14 mouse cellular contexts compared by ENCODE assay signal in genomic region chr7:27419101-27419500, GRCm38 (mm10). TPM values are rescaled to one million over a fixed set of nuclear protein-coding genes. Genes with fewer than 3 reads are reported as not detected.
DNase-seq lines count a peak whose midpoint lies in the region; ATAC-seq and TF ChIP-seq lines count a peak whose summit lies in the region.
"Had no signal": no experiment of that assay in that cellular context is flagged by ENCODE, and none has a peak within 500 bp of the region (broad histone marks: within the 10 kb centered on the region; RNA-seq: fewer than 3 reads in every experiment).

No protein-coding gene starts in this region.

- no peak for TF ChIP-seq POLR2A in kidney, adult 2 months (IDR thresholded peaks at IDR 0.05; ENCODE audit: low read depth, low read length)

- DNase-seq in kidney, adult 2 months, result no peak
- no peak for DNase-seq in kidney, postnatal 36 days
- peak; percentile 43 for DNase-seq in 416B (ENCODE audit: low read depth)
- peak; percentile 64 for DNase-seq in ES-CJ7 (ENCODE audit: low read depth, low spot score)
- DNase-seq in induced T-regulatory cell, adult 2 months (ENCODE audit: low read depth), result peak; percentile 67
- no peak for DNase-seq in thymus, postnatal 10 days (ENCODE audit: low spot score in 2 of 2)
- no peak for DNase-seq in adrenal gland, adult 8-10 months
- DNase-seq: kidney, postnatal 14 days; liver, embryonic 13.5 days; spleen, adult 18-20 months; thymus, postnatal 14 days had no signal

- peak; percentile 32 for TF ChIP-seq CTCF in kidney, adult 2 months (conservative IDR thresholded peaks at IDR 0.05; ENCODE audit: insufficient read depth, insufficient read length, low read depth, low read length)

- no peaks in the 10 kb centered on the region for H3K27me3 ChIP-seq in kidney, adult 2 months (replicated peaks; ENCODE audit: control insufficient read depth, insufficient read depth, low read length)

- H3K4me3 ChIP-seq in kidney, adult 2 months (ENCODE audit: insufficient read depth, low read depth, low read length), result no peak overlapping the region
- H3K4me3 ChIP-seq: liver, embryonic 13.5 days; myocyte had no signal

- H3K27ac ChIP-seq in kidney, adult 2 months (ENCODE audit: insufficient read depth, low read depth, low read length), result no peak overlapping the region
- H3K27ac ChIP-seq: liver, embryonic 13.5 days had no signal

- H3K36me3 ChIP-seq in kidney, adult 2 months (ENCODE audit: control insufficient read depth, insufficient read depth, low read length), result no peaks in the 10 kb centered on the region
- H3K36me3 ChIP-seq: liver, embryonic 13.5 days had no signal

- no peak for ATAC-seq in erythroid progenitor cell, adult 5-6 weeks (replicated peaks; ENCODE audit: low FRiP score, poor library complexity, severe bottlenecking)
- ATAC-seq: hindbrain, embryonic 16.5 days had no signal

- no peaks in the 10 kb centered on the region for H3K4me1 ChIP-seq in kidney, adult 2 months (ENCODE audit: control insufficient read depth, insufficient read depth, low read length)
- H3K4me1 ChIP-seq: liver, embryonic 13.5 days had no signal

- WGBS in kidney, adult 2 months, result 76% methylated on average over 3 of the region's 3 CpGs

RNA-seq across cellular contexts. Expression of gene Sptbn4, which starts 28.4 kb away (rescaled TPM):
- 0.09 and 0.12 TPM in 2 replicates for polyA plus RNA-seq in kidney, adult 2 months (2012; rRNA removed)
- total RNA-seq in erythroid progenitor cell, adult 5-6 weeks (2015; ENCODE audit: low replicate concordance), result not detected in 2 replicates
- 0.08 and 0.13 TPM in 2 replicates for total RNA-seq in erythroid progenitor cell, adult 5-6 weeks (2017; ENCODE audit: low replicate concordance)
- 1 to 10 TPM; 3.0 to 8.0 (median 4.9) TPM for total RNA-seq in adrenal gland, adult 8-10 months (2022)

RNA-seq across cellular contexts. Expression of gene Blvrb, which starts 28.7 kb away (rescaled TPM):
- 47.1 and 47.8 TPM in 2 replicates for polyA plus RNA-seq in kidney, adult 2 months (2012; rRNA removed)
- 538 and 642 TPM in 2 replicates for total RNA-seq in erythroid progenitor cell, adult 5-6 weeks (2015; ENCODE audit: low replicate concordance)
- total RNA-seq in erythroid progenitor cell, adult 5-6 weeks (2017; ENCODE audit: low replicate concordance), result 484 and 602 TPM in 2 replicates
- total RNA-seq in adrenal gland, adult 8-10 months (2022), result 10 to 100 TPM; 33.7 to 49.5 (median 44.8) TPM

RNA-seq across cellular contexts. Expression of gene Sertad3, which starts 54.5 kb away (rescaled TPM):
- 9.0 and 12.8 TPM in 2 replicates for polyA plus RNA-seq in kidney, adult 2 months (2012; rRNA removed)
- 9.0 and 9.2 TPM in 2 replicates for total RNA-seq in erythroid progenitor cell, adult 5-6 weeks (2015; ENCODE audit: low replicate concordance)
- 14.8 and 19.6 TPM in 2 replicates for total RNA-seq in erythroid progenitor cell, adult 5-6 weeks (2017; ENCODE audit: low replicate concordance)
- total RNA-seq in adrenal gland, adult 8-10 months (2022), result 10 to 100 TPM; 12.6 to 19.4 (median 14.8) TPM

Comparison
In these comparisons a context has a peak if more than half of its experiments do, and no peak if none do; other contexts are left out.
1. DNase-seq: peak in 416B (single experiment), ES-CJ7 (single experiment) and induced T-regulatory cell, adult 2 months (single experiment); none in kidney, adult 2 months (single experiment), kidney, postnatal 36 days (0 of 2), thymus, postnatal 10 days (0 of 2) and adrenal gland, adult 8-10 months (single experiment).
2. RNA of gene Blvrb, which starts 28.7 kb away (total RNA-seq): 484 to 642 TPM in erythroid progenitor cell, adult 5-6 weeks; 33.7 to 49.5 TPM in adrenal gland, adult 8-10 months; every median in the first group is over 4 times any median in the second.